Mouse (Mus musculus): ENCODE measurements at regions not wholly inside any gene's neighbourhood (a gene's known extent, or its start where the extent isn't known, plus 50 kb on each side); places are given as distances from the start of the nearest gene placed in this dataset.

GRCm38 (mm10) chr15:7574264-7574663, 176.1 kb upstream of the Egflam start:
- no peak for DNase-seq (ENCODE audit: low spot score in 2 of 2)

- no peak for DNase-seq (ENCODE audit: low spot score in 2 of 2)
Observed at GRCm38 (mm10) chr15:7574811-7575210, 176.6 kb upstream of the Egflam start.

DNA sequence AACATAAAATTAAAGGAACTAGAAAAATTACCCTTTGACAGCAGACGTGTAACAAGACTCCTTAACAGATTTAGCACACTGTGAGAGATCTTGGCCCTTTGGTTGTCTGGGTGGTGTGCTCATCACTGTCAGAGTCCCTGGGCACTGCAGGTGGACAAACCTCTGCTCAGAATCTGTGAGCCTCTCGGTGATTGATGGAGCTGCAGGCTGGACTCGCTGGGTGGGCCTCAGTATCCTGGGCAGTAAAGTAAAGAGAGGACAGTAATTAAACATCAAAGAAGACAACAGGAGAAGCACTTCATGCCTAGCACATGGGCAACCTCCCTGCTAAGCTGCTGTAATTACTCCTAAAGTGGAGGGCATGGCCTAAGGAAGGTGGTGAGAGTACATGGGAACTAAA, 180.2 kb upstream of the Egflam start:
- DNase-seq (ENCODE audit: low spot score in 2 of 2): no peak

DNA sequence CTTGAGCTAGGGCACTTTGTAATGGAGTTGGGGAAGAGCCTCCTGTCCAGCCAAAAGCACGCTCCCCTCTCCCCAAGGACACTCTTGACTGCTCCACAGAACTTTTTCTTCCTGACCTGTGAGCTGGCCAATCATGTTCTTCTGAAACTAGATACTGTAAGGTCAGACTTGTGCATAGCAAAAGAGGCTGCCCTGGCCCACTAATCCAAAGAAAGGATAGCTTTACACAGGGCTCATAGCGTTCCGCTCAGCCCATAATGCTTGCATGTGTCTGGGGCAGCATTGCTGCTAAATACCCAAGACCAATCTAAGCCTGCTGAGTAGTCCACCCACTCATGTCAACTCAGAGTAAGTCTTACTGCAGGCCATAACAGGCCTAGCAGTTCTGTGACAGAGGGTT, 189.0 kb upstream of the Egflam start:
- no peak for DNase-seq (ENCODE audit: low spot score in 2 of 2)

GRCm38 (mm10) chr15:7591486-7591885, 193.3 kb upstream of the Egflam start:
- no peak for DNase-seq (ENCODE audit: low spot score in 2 of 2)

GRCm38 (mm10) chr15:7597335-7597734, 199.1 kb upstream of the Egflam start:
- DNase-seq (ENCODE audit: low spot score in 2 of 2): no peak

DNA sequence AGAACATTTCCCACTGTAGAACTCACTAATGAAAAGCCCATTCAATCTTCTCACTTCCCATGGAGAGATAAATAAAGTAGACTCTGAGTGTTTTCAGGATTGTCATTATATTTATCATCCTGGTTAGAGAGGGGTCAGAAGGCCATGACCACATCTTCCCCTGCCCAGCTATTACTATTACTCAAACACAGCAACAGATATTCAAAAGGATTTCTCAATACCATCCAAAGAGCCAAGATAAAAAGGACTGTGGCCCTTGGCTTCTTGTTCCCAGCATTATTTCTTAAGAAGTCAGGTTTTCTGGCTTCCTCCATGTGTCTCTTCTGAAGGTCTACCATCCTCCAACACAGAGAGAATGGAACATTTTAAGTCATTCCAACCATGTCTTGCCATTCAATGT, 199.6 kb upstream of the Egflam start:
- no peak for DNase-seq (ENCODE audit: low spot score in 2 of 2)

GRCm38 (mm10) chr15:7601540-7601939, 203.3 kb upstream of the Egflam start:
- no peak for DNase-seq (ENCODE audit: low spot score in 2 of 2)

GRCm38 (mm10) chr15:7604847-7605246, 205.8 kb upstream of the Gdnf start:
- DNase-seq (ENCODE audit: low spot score in 2 of 2): no peak

GRCm38 (mm10) chr15:7617954-7618353, 192.7 kb upstream of the Gdnf start:
- DNase-seq (ENCODE audit: low spot score in 2 of 2): no peak

- DNase-seq (ENCODE audit: low spot score in 2 of 2): no peak
Observed at GRCm38 (mm10) chr15:7623026-7623425, 187.6 kb upstream of the Gdnf start.

DNA sequence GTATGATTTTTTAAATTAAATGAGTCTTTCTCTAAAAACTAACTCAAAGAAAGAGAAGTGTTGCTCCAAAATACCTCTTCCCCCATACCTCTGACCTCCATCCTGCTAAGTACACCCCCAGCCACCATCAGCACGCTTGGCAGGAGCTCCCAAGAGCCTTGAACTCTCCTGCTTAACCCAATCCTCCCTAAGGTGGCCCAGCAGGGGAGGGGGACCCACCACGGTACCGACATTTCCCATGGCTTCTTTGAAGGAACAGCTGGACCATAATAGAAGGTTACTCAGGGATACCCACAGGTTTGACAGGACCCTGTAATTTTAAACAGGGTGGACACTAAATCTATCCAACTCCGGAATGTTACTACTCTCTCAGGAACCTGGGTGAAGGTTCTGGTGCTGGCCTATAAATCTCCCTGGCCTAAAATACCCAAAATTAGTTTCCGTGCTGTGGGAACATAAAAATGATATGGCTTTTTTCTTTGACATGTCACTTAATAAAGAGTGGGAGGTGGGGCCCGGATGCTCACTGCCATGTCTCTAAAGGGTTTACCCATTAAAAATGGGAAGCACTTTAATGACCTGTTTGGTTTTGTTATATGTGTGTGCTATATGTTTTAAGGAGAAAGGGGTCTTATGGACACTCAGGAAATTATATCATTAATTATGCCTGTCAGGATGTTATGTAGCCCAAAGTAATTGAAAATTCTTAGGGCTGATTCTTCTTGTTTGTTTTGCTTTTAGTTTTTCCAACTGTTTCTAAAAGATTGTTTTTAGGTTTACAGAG, 185.8 kb upstream of the Gdnf start:
- DNase-seq (ENCODE audit: low spot score in 2 of 2): no peak

DNA sequence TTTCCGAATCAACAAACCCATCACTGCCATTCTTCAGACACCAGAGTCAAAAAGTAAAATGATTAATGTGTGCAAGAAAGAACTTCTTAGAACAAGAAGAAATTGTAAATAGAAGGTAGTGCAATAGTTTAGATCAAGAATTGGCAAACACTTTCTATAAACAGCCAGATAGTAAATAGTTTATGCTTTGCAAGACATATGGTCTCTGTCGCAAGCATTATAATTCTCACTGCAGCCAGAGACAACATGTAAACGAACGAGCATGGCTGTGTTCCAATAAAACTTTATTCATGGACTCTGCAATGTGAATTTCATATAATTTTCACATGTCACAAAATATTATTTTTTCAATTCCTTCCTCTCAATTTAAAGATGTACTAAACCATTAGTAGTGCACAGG, 180.8 kb upstream of the Gdnf start:
- no peak for DNase-seq (ENCODE audit: low spot score in 2 of 2)

DNA sequence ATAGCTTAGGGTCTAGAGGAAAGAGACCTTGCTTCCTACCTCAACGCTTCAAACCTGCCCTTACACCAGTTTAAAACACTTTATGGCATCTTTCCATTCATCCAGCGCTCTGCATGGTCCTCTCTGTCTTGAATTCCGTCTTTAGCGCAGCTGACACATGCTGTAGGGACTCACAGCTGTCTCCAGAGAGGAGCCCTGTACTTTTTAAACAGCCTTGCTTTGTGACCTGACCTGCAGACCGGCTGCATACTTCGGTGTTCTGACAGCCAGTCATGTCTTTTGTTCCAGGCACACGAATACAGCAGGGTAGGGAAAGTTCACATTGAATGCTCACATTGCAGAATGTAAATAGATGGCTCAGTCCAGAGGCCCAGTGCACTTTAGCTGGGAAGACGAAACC, 175.4 kb upstream of the Gdnf start:
- DNase-seq (ENCODE audit: low spot score in 2 of 2): no peak

GRCm38 (mm10) chr15:7639444-7639843, 171.2 kb upstream of the Gdnf start:
- DNase-seq (ENCODE audit: low spot score in 2 of 2): peak in 1 of 2 experiments; percentile 5

DNA sequence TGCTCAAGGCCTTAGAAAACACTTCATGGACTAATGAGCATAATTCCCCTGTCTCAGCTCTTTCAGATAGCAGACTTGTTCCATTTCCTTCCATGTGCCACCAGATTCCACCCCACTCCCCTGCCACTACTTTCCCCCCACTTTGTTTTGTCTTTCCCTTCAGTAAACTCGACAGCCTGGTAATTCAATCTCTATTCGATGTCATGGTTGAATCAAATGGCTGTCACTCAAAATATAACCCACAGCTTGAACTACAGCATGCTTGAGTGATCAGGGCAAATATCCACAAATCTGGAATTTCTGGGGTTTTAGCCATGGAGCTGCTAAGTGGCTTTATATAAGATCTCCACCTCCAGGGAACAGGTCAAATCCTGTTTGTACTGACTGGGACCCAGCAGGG, 168.6 kb upstream of the Gdnf start:
- DNase-seq (ENCODE audit: low spot score in 2 of 2): no peak

GRCm38 (mm10) chr15:7650705-7651104, 159.9 kb upstream of the Gdnf start:
- DNase-seq (ENCODE audit: low spot score in 2 of 2): peak in 1 of 2 experiments; percentile 3

- DNase-seq (ENCODE audit: low spot score in 2 of 2): no peak
Observed at GRCm38 (mm10) chr15:7663888-7664287, 146.8 kb upstream of the Gdnf start.

DNA sequence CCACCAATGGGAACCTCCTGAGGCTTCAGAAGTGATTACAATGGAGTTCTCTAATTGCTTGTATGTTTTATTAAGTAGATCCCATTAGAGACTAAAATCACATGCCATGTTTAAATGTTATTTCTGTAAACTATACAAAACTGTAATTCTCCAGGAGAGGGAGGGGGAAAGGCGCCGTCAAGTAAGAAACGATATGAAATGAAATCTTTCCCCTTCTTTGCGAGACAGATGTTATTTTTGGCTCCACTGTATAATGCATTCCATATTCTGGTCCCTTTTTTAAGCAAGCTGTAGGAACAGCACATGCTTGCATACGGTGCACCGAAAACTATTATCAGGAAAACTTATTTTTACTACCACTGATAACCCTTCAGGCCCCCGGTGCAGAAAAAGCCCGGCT, 141.0 kb upstream of the Gdnf start:
- DNase-seq (ENCODE audit: low spot score in 2 of 2): no peak

- no peak for DNase-seq (ENCODE audit: low spot score in 2 of 2)
Observed at GRCm38 (mm10) chr15:7676970-7677369, 133.7 kb upstream of the Gdnf start.

GRCm38 (mm10) chr15:7678711-7679110, 131.9 kb upstream of the Gdnf start:
- DNase-seq (ENCODE audit: low spot score in 2 of 2): no peak

- no peak for DNase-seq (ENCODE audit: low spot score in 2 of 2)
Observed at GRCm38 (mm10) chr15:7681011-7681410, 129.6 kb upstream of the Gdnf start.

DNA sequence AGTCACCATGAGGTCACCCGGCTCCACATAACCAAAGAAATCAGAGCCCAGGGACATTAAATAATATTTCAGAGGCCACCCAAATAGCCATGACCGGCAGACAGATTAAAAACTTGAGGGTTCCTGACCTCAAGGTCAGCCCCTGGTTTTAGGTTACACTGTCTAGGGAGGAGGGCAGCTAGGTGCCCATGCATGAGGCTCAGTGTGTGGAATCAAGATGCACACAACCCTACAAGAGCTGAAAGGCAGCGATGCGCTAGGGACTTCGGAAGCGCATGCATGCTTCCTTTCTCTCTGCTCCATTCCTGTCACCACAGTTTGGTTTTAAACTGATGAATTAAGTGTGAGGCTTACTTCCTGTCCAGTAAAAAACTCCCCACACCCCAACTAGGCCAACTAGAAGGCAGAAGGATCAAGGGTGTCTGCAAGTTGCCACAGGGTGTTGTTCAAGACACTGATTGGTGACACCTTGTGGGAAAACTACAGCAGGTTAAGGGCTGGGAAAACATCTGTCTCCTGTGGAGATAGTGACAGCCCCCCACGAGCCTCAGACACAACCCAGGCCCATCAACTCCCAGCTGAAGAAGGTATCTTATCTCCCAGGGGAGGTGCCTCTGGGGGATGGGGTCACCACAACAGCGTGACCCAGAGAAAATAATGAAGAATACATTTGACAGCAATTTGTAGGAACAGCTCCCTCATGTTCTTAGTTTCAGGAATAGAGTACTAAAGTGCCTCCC, 127.2 kb upstream of the Gdnf start:
- DNase-seq (ENCODE audit: low spot score in 2 of 2): no peak
